Mouse (Mus musculus) ovary, postnatal 10 days (tissue): ENCODE results near the gene Fam214b.

Experiments
- DNase-seq: peaks from one replicate; pipeline ENCODE4 v3.0.0; 2022; ENCODE audit warnings: low spot score

Gene Fam214b

DNA sequence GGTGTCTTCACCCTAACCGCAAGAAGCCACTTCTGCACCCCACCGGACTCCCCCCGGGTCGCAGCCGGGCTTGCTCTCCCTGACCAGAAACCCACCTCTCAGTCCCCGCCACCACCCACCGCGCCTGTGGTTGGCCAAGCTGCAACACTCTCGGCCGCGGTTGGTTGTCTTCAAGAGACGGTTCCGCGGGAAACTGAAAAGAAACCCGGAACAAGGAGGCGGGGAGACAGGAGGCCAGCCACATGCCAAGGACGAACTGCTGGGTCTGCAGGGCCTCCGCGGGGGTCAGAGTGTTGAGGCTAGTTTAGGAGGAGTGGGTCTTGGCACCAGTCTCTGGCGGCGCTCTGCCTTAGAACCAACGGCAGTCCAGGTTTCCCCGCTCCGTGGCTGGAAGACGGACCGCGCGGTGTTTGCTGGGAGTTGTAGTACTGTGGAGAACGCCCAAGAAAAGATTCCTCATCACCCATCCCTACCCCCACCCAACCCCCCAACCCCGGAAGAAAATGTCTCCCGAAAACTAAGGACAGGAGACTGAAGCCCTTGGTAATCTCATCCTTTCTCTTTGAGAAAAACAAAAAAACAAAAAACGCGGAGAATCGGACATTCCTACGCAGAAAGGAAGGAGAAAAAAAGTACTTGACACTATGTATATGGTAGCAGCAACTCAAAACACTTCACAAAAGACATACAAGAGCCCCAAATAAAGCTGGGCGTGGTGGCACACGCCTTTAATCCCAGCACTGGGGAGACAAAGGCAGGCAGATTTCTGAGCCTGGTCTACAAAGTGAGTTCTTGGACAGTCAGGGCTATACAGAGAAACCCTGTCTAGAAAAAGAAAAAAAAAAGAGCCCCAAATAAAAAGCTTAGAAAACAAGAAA, 35.6 kb downstream of the Fam214b start, which contains the start of gene Fancg:
Gene Fancg (minus strand): TSS at position 346 of the 878 bp plus-strand sequence.
- peak; percentile 71 for DNase-seq

DNA sequence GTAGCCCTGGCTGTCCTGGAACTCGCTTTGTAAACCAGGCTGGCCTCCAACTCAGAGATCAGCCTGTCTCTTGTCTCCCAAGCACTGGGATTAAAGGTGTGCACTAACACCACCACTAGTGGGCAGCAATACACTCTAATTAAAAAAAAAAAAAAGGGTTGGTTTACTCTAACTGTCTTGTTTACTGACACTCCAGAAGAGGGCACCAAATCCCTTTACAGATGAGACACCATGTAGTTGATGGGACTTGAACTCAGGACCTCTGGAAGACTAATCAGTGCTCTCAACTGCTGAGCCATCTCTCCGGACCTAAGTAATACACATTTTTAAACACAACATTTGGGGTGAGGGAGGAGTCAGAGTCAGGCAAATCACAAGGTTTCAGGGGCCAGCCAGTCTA, 40.3 kb downstream of the Fam214b start:
- DNase-seq: no peak

DNA sequence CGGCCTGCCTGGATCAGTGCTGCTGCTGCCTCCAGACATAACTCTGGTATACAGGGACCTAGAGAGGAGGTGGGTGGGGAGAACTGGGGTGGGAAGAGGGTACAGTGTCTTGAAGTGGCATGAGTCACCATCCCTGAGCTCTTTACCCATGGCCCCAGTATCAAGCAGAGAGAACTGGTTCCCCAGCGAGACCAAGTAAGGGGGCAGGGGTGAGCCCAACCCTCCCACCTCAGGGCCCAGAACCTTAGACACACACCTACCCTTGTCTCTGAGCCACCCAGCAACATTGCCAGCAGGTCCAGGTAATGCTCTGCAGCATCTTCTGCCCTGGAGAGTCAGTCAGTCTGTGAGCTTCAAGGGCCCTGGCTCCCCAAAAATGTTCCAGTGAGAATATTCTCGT, 41.1 kb downstream of the Fam214b start:
- DNase-seq: no peak

DNA sequence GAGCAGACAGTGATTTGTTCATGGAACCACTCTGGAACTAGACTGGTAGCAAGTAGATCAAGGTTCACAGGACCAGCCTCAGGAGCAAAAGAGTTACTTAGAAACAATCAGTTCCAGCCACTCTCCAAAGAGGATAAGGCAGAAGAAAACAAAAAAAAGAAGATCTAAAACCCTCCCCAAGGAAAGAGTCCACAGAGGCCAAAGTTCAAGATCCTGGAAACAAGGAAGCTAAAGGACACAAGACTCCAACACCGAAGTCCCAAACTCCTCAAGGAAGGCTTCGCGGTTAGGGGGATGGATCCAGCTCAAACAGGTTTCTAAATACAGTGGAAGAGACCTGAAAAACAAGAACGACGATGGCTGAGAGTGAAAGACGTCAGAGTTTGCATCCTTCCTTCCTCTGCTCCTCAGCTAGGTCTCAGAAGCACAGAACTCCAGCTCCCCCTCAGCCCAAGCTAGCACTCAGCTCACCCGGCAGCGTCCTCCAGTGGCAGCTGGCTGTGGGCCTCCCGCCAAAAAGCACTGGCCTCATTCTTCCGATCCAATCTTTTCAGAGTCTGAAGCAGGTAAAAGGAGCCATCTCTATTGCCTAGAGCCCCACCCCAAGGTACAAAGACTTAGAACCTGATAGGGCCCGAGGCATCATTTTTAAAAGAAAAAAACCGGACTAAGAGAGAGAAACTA, 43.1 kb downstream of the Fam214b start:
- no peak for DNase-seq

DNA sequence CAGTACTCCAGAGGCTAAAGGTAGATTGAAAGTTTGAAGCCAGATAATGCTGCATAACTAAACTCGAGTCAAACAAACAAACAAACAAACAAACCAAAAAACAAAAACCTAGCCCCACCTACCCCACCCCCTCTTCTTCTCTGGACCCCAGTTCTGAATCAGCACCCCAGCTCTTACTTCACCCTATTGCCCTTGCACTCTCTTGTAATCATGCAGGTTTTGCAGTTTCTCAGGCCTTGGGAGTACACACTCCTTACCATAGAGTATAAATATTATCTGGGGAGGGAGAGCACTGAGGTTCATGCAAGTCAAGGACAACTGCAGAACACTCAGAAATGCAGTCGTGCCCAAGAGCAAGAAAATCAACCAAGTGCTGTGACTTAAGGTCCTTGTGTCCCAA, 44.7 kb downstream of the Fam214b start:
- no peak for DNase-seq

DNA sequence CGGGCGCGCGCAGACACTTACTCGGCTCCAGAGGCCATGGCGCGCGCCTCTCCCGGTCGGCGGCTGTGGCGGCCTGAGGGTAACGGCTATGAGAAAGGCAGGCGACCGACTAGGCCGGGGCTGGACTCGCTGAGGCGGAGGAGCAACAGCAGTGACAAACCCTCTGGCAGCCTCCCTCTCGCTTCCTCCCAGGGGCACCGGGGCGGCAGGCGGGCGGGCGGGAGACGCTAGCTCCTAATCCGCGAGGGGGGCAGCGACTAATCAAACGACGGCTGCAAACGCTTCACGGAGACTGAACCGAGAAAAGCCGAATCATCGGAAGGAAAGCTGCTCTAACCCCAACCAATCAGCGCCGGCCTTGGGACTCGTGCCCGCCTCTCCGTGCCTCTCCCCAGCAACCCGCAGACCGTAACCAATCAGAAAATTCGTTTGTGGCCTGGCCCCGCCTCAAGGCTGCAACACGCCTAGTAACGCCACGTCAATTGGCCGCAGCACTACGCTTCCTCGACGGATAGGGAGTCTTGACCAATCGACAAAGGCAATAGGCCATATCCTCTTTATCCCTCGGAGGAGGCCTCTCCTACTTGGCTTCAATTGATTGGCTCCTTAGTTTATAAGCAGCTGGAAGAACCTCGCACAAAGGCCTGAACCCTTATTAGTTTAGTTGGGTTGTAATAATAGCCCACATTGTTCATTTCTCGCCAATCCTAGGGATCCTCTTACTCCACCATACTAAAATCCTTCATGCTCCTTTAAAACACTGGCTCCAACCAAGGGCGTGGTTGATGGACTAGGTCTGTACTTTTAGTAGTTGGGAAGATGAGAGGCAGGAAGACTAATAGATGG, 45.7 kb downstream of the Fam214b start, which contains the start of gene Vcp:
Gene Vcp (minus strand): TSS at position 367 of the 846 bp plus-strand sequence.
- DNase-seq: peak; percentile 96

DNA sequence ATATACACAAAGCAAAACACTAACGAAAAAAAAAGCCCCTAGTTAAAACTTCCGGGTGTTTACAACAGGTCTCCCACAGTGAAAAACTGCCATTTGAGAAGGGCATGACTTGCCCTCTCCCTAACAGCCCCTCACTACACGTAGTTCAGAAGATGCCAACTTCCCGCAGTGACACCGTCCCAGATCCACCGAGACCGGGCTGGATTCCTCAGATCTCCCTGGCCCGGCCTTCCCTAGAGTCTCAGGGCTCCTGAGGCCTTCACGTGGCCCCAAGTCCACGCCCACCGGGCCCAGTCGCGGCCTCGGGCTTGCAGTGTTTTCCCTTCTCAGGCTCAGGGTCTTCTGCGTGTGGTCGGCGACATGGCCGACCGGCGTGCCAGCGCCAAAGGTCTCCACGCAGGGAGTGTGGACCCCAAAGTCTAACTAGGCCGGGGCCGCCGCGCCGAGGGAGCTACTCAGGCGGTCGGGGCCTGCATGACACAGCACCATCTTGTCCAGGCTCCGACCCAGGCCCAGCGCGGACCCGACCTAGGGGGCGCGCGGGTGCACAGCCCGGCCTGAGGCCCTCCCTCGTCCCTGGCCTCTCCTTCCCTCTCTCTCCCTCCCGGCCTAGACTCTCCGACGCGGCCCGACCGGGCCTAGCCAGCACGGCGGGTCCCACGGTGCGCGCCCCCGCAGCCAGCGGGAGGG, 46.4 kb downstream of the Fam214b start:
- peak; percentile 59 for DNase-seq

DNA sequence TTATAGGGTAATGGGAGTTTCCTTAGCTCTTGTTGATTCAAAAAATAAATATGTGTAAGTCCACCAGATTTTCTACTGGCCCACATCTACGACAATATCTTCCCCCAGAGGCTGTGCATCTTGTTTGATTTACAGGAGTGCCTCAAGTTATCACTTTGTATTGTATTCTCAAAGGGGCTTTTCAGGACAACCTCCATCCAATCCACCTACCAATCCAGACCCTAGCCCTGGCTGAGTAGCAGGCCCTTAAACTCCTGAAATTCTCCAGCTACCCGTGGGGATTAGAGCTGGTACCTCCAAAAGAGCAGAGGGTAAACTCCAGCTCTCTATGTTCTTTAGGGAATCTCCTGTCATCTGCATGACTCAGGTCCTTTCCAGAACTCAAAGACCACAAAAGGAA, 48.0 kb downstream of the Fam214b start:
- no peak for DNase-seq

DNA sequence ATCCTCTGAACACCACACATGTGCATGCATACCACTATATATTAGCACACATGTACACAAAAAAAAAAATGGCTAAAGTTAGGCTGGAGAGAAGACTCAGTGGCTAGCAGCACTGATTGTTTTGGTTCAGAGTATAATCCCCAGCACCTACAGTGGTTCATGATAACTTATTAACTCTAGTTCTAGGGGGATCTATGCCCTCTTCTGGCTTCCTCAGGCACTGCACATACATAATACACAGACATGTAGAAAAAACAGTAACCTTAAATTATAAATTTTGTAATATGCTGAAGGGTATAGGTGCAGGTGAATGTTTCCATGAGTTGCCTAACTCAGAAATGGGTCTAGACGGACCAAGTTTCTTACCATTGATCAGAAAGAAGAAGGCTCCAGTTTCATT, 57.7 kb downstream of the Fam214b start:
- DNase-seq: no peak
